Mouse (Mus musculus) C3H10T1/2 (cell line): Measurements from ENCODE around the gene Ndufa5. TPM values are rescaled to one million over a fixed set of nuclear protein-coding genes. Genes with fewer than 3 reads are reported as not detected.

Source experiments
- polyA plus RNA-seq, 2 experiments: library from polyadenylated mRNA; unstranded; fragments of >200 nt; fragmentation: generic; extraction: Trizol; gene quantifications; one replicate each; pipeline ENCODE4 v1.2.1; 2012; ENCODE audit warnings: missing spikeins in 2 of 2

Ndufa5 gene
- polyA plus RNA-seq = 100 to 1,000 TPM in 1 of 2 experiments, 10 to 100 TPM in 1; 29.9 to 238 TPM

DNA sequence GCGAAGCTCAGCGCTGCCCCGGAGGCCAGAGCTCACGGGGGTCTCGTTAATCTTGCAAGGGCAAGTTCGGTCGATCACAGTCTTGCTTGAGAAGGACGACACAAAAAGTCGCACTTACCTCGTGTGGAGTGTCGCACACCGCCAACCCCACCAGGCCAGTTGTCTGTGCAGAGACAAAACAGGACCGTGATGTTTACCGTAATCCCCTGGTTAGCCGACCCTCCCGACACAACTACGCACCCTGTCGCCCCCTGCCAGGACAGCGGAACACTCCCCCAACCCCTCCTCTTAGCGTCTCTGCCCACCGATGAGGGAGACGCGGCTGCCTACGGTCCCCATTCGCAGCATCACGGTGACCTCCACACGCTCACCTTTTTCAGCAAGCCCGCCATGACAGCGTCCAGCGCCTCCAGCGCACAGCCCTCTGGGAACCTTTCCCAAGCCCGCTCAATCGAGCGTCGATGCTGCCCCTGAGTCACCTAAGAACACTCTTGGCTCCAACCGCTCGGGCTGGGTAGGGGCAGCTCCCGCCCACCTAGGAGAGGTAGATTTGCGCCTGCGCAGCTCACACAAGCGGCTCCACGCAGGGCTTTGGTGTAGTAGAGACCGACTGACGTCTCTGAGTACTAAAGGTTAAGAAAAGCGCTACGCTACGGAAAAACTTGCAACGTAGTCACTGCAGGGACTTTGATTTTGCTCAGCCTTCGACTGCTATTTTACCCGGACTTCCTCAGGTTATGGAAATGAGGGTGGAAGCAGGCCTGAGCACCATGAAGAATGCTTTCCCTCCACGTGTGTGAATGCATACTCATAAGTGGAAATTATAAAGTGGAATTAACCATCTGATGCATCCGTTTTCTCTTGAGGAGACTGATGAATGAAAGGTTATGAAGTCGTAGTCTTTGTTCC lies at the start of gene Ndufa5:
Ndufa5 (minus strand) TSS at position 859 of the 909 bp plus-strand sequence.

DNA sequence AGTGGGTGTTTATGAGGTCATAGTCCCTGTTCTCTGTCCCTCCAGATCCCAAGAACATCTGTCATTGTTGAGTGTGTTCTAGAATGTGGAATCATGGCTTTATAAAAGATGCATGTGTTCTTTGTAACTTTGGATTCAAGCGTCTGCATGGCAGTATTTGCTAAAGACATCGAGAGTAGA lies 141 bp upstream of the Ndufa5 start, which contains the start of gene Asb15:
Asb15 (plus strand) TSS at position 81 of the 180 bp plus-strand sequence.

DNA sequence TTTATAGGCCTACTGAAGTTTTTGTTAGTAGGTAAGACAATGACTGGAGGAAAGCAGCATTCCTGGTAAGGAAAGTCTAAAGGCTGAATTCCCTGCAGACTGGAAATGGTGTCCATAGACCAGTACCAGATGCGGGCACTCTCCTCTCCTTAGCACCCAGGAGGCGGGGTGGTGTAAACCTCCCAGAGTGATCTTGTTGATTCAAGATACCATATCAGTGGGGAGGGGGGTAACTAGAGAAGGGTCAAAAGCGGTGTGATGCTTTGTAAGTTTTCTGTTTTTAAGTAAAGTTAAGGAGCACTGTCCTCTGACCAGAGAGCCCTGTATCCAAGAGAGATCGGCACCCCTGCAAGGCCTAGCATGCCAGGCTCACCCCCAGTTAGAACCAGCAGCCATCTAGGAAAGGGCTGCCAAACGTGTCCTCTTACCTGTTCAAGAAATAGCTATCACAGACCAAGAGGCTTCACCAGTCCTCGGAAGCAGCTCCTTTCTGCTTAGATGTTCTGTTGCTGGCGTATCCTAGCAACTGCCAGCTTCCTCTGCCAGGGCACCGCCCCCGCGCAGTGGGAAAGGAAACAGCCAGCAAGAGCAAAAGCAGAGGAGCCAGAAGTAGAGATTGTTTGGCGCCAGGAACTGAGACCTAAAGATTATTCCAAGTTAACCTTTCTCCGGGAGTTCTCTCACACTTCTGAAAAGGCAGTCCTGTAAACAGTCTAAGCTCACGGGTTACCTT lies 13.1 kb downstream of the Ndufa5 start, which contains the start of gene Iqub:
Iqub (minus strand) TSS at position 516 of the 733 bp plus-strand sequence.

Other genes with a start within 250 kb of the Ndufa5 start
- not detected for gene Iqub, start 12.9 kb downstream of the Ndufa5 start, polyA plus RNA-seq
- not detected for gene Asb15, start 131 bp upstream of the Ndufa5 start, polyA plus RNA-seq
- gene Lmod2, start 69.7 kb upstream of the Ndufa5 start, polyA plus RNA-seq = not detected
- gene Wasl, start 137.0 kb upstream of the Ndufa5 start, polyA plus RNA-seq = 1 to 10 TPM in 1 of 2 experiments, under 1 TPM in 1; 0.94 to 7.1 TPM
- not detected for gene Hyal6, start 205.2 kb upstream of the Ndufa5 start, polyA plus RNA-seq
- not detected for gene Hyal4, start 220.3 kb upstream of the Ndufa5 start, polyA plus RNA-seq